Mouse (Mus musculus): ENCODE data around the gene Zscan22. TPM values are rescaled to one million over a fixed set of nuclear protein-coding genes. Genes with fewer than 3 reads are reported as not detected.

Zscan22 gene
- 6.2 TPM for polyA plus RNA-seq (2014; fragmentation: Illumina TruSeq; extraction: RNeasy Lipid Tissue Mini Kit (QIAGEN cat#74804); ENCODE audit: low read depth, low replicate concordance)

DNA sequence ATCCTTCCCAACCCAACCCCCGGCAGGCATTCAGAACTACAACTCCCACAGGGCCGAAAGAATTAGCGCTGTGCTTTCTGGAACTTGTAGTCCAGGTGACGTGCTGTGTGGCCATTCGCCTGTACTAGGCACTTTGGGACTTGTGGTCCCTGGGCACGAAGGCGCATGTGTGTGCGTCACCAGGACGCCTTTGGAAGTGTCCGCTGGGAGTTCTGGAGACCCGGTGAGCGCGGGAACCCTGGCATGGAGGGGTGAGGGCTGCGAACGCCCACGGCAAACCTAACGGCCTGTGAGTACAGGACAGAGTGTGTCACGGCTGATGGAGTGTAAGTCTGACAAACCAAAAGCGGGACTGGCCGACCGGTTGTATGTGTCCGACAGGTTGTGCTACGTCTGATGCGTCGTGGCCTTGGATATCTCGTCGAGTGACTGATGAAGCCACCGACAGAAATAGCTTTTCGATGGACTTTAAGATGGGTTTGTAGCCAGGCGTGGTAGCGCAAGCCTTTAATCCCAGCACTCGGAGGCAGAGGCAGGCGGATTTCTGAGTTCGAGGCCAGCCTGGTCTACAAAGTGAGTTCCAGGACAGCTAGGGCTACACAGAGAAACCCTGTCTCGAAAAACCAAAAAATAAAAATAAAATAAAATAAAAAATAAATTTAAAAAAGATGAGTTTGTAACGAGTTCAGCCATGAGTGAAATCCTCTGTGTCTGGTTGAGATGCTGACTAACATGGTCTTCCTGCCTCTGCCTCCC, at the start of gene Zscan22:
Gene Zscan22 (plus strand): TSS at position 161 of the 756 bp plus-strand sequence.

DNA sequence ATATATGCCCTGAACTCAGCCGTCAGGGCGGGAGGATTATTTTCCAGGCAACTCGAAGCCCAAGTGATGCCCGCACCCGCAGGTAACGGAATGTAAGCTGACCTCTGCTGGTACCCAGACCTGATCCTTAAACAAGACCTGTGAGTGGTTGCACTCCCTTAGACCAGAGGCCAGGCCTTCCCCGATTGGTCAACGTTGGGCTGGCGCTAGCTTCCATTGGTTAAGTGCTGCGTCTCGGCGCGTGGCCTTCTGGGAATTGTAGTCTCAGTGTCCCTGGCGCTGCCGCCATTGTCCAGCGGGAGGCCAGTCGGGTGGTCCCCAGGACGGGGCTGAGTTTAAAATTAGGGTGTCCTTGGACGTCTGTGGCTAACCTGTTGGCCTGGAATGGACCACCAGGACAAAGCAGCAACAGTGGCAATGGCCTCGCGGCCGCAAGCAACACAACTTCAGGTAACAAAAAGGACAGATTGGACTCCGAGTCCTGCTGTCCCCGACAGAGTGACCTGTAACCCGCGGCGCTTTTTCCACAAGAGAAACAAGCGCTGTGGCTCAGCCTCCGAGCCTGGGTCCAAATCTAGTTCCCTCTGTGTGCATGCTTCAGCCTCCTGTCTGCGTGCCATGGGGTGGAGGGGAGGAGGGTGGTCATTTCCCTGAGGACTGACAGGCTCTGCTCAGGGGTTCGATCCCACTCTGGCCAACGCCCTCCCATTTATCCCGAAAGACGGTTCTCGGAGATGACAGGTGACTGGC, 16.5 kb upstream of the Zscan22 start, which contains the start of gene Zfp128:
Gene Zfp128 (plus strand): TSS at position 267 of the 750 bp plus-strand sequence.

DNA sequence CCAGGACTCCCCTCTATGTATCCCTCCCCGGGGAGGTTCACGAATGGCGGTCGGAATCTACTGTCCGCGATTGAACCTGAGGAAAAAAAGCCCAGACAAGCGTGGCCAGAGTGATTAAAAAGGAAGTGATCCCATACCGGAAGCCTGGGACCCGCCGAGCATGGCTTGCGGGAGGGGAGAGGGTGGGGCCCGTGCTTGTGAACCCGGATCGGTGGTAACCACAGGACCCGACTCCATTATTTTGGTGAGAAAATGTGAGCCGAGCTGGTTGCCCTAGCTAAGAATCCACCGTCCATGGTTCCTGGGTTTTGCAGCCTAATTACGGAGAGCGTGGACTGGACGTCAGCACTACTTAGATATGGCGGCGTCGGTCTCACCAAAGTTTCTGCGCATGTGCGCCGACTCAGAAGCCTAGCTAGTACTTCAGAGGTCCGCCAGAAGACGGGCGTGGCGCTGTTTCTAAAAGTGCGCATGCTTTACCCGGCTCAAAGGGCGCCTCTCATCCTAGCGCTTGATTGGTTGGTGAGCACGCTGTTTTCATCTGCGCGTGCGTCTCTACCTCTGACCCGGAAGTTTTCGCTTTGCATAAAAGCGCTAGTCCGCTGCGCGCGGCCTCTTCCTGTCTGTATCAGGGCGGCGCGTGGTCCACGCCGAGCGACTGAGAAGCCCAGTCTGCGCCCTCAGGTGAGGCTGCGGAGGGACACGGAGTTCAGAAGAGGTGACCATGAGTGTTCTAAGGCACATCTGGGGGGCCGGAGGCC, 24.3 kb downstream of the Zscan22 start, which contains the start of gene Rps5:
Gene Rps5 (plus strand): TSS at position 586 of the 761 bp plus-strand sequence.

DNA sequence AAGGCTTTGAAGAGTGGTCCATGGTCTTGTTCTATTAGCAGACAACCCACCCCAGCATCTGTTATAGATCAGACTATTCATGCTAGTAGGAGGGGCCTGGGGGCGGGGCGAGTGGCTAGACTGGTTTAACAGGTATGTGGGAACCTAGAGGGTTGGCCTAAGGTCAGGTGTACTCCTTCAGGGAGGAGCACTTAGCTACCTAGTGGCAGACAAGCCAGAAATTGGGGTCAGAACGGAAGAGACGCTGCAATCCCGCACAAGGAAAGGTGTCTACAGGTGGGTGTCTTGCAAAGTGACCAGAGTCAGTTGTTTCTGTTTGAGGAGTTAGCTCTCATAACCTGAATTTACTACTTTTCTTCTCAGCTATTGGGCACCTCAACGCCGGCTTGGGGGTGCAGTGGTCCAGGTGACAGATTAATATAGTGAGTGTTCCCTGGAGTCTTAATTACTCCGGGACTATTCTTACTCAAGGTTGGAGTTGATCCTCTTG, 29.6 kb downstream of the Zscan22 start, which contains the start of gene Rnf225:
Gene Rnf225 (plus strand): TSS at position 226 of the 490 bp plus-strand sequence.

Other genes starting within 250 kb of the Zscan22 start
- gene Vmn2r55, start 212.8 kb upstream of the Zscan22 start, polyA plus RNA-seq (2014; fragmentation: Illumina TruSeq; extraction: RNeasy Lipid Tissue Mini Kit (QIAGEN cat#74804); ENCODE audit: low read depth, low replicate concordance) = not detected
- gene Vmn2r56, start 162.8 kb upstream of the Zscan22 start, polyA plus RNA-seq (2014; fragmentation: Illumina TruSeq; extraction: RNeasy Lipid Tissue Mini Kit (QIAGEN cat#74804); ENCODE audit: low read depth, low replicate concordance) = not detected
- 4.0 TPM for gene Zscan18, start 94.2 kb upstream of the Zscan22 start, polyA plus RNA-seq (2014; fragmentation: Illumina TruSeq; extraction: RNeasy Lipid Tissue Mini Kit (QIAGEN cat#74804); ENCODE audit: low read depth, low replicate concordance)
- 31.4 TPM for gene Zfp329, start 79.0 kb upstream of the Zscan22 start, polyA plus RNA-seq (2014; fragmentation: Illumina TruSeq; extraction: RNeasy Lipid Tissue Mini Kit (QIAGEN cat#74804); ENCODE audit: low read depth, low replicate concordance)
- gene Zfp110, start 63.1 kb upstream of the Zscan22 start, polyA plus RNA-seq (2014; fragmentation: Illumina TruSeq; extraction: RNeasy Lipid Tissue Mini Kit (QIAGEN cat#74804); ENCODE audit: low read depth, low replicate concordance) = 33.4 TPM
- 6.9 TPM for gene Zfp128, start 16.6 kb upstream of the Zscan22 start, polyA plus RNA-seq (2014; fragmentation: Illumina TruSeq; extraction: RNeasy Lipid Tissue Mini Kit (QIAGEN cat#74804); ENCODE audit: low read depth, low replicate concordance)
- 15.5 TPM for gene Rps5, start 24.5 kb downstream of the Zscan22 start, polyA plus RNA-seq (2014; fragmentation: Illumina TruSeq; extraction: RNeasy Lipid Tissue Mini Kit (QIAGEN cat#74804); ENCODE audit: low read depth, low replicate concordance)
- not detected for gene Rnf225, start 29.6 kb downstream of the Zscan22 start, polyA plus RNA-seq (2014; fragmentation: Illumina TruSeq; extraction: RNeasy Lipid Tissue Mini Kit (QIAGEN cat#74804); ENCODE audit: low read depth, low replicate concordance)
- gene Zfp324, start 68.0 kb downstream of the Zscan22 start, polyA plus RNA-seq (2014; fragmentation: Illumina TruSeq; extraction: RNeasy Lipid Tissue Mini Kit (QIAGEN cat#74804); ENCODE audit: low read depth, low replicate concordance) = 5.4 TPM
- 3.8 TPM for gene Zfp446, start 80.0 kb downstream of the Zscan22 start, polyA plus RNA-seq (2014; fragmentation: Illumina TruSeq; extraction: RNeasy Lipid Tissue Mini Kit (QIAGEN cat#74804); ENCODE audit: low read depth, low replicate concordance)
- not detected for gene Slc27a5, start 100.4 kb downstream of the Zscan22 start, polyA plus RNA-seq (2014; fragmentation: Illumina TruSeq; extraction: RNeasy Lipid Tissue Mini Kit (QIAGEN cat#74804); ENCODE audit: low read depth, low replicate concordance)
- gene Trim28, start 101.3 kb downstream of the Zscan22 start, polyA plus RNA-seq (2014; fragmentation: Illumina TruSeq; extraction: RNeasy Lipid Tissue Mini Kit (QIAGEN cat#74804); ENCODE audit: low read depth, low replicate concordance) = 27.9 TPM
- gene Zbtb45, start 112.2 kb downstream of the Zscan22 start, polyA plus RNA-seq (2014; fragmentation: Illumina TruSeq; extraction: RNeasy Lipid Tissue Mini Kit (QIAGEN cat#74804); ENCODE audit: low read depth, low replicate concordance) = 0.82 TPM
- gene Chmp2a, start 137.0 kb downstream of the Zscan22 start, polyA plus RNA-seq (2014; fragmentation: Illumina TruSeq; extraction: RNeasy Lipid Tissue Mini Kit (QIAGEN cat#74804); ENCODE audit: low read depth, low replicate concordance) = 108 TPM
- gene Ube2m, start 140.5 kb downstream of the Zscan22 start, polyA plus RNA-seq (2014; fragmentation: Illumina TruSeq; extraction: RNeasy Lipid Tissue Mini Kit (QIAGEN cat#74804); ENCODE audit: low read depth, low replicate concordance) = 79.8 TPM
- gene Mzf1, start 156.9 kb downstream of the Zscan22 start, polyA plus RNA-seq (2014; fragmentation: Illumina TruSeq; extraction: RNeasy Lipid Tissue Mini Kit (QIAGEN cat#74804); ENCODE audit: low read depth, low replicate concordance) = 0.52 TPM
- not detected for gene Vmn1r85, start 197.4 kb downstream of the Zscan22 start, polyA plus RNA-seq (2014; fragmentation: Illumina TruSeq; extraction: RNeasy Lipid Tissue Mini Kit (QIAGEN cat#74804); ENCODE audit: low read depth, low replicate concordance)
- not detected for gene Vmn1r86, start 222.1 kb downstream of the Zscan22 start, polyA plus RNA-seq (2014; fragmentation: Illumina TruSeq; extraction: RNeasy Lipid Tissue Mini Kit (QIAGEN cat#74804); ENCODE audit: low read depth, low replicate concordance)
- not detected for gene Vmn1r87, start 242.3 kb downstream of the Zscan22 start, polyA plus RNA-seq (2014; fragmentation: Illumina TruSeq; extraction: RNeasy Lipid Tissue Mini Kit (QIAGEN cat#74804); ENCODE audit: low read depth, low replicate concordance)

All from adrenal gland, adult 10 weeks (tissue).